Mouse (Mus musculus) CH12.LX (cell line): ENCODE results near the gene Slc24a2. TPM values are rescaled to one million over a fixed set of nuclear protein-coding genes. Genes with fewer than 3 reads are reported as not detected.

Source experiments
- DNase-seq: peaks from one replicate; pipeline ENCODE4 v3.0.0-alpha.2; 2013; ENCODE audit errors: extremely low read depth
- H3K27ac ChIP-seq: 2 replicates; pipeline ENCODE4 v1.5.1; 2012; ENCODE audit warnings: low read depth, mild to moderate bottlenecking, control low read depth, moderate library complexity; ENCODE audit not compliant: insufficient read depth
- H3K27me3 ChIP-seq: replicated peaks from 2 replicates; pipeline ENCODE3; 2012; ENCODE audit warnings: inconsistent platforms
- H3K36me3 ChIP-seq, 2 experiments: replicated peaks in 1 of 2; 2 replicates each; pipeline versions ENCODE3 to v1.6.1; 2012; ENCODE audit warnings: inconsistent platforms in 1 of 2, low read length in 1 of 2, mild to moderate bottlenecking in 1 of 2, mixed read lengths in 1 of 2, moderate library complexity in 1 of 2; ENCODE audit not compliant: control insufficient read depth in 1 of 2, insufficient read depth in 1 of 2
- H3K4me1 ChIP-seq, 2 experiments: 2 replicates each; pipeline ENCODE4 v1.6.1; 2012; ENCODE audit warnings: inconsistent platforms in 1 of 2, moderate library complexity in 1 of 2; ENCODE audit not compliant: insufficient read depth in 2 of 2, control insufficient read depth in 1 of 2
- H3K4me2 ChIP-seq: 2 replicates; pipeline ENCODE4 v1.6.1; 2012; ENCODE audit warnings: low read depth, mild to moderate bottlenecking, control low read depth; ENCODE audit not compliant: poor library complexity, insufficient read depth, severe bottlenecking
- H3K4me3 ChIP-seq, 3 experiments: fragments of 150-350 bp in 1 of 3; sonication (generic) in 1 of 3; replicated peaks in 1 of 3; 2 replicates each; pipeline versions ENCODE3 to v1.5.1; 2011 to 2012; ENCODE audit warnings: low read depth in 2 of 3, low read length in 2 of 3, mild to moderate bottlenecking in 2 of 3, moderate library complexity in 2 of 3, control low read depth in 1 of 3, improper control_type of control experiment in 1 of 3, inconsistent platforms in 1 of 3, mixed read lengths in 1 of 3; ENCODE audit not compliant: poor library complexity in 1 of 3
- H3K79me2 ChIP-seq: replicated peaks from 2 replicates; pipeline ENCODE4 v1.6.1; 2012; ENCODE audit warnings: mild to moderate bottlenecking, moderate library complexity; ENCODE audit not compliant: control insufficient read depth, poor library complexity, insufficient read depth, severe bottlenecking; ENCODE audit errors: extremely low read depth
- H3K9ac ChIP-seq: 2 replicates; pipeline ENCODE4 v1.6.1; 2012; ENCODE audit warnings: low read depth, mild to moderate bottlenecking, control low read depth, moderate library complexity; ENCODE audit not compliant: insufficient read depth
- H3K9me3 ChIP-seq: replicated peaks from 2 replicates; pipeline ENCODE3; 2012; ENCODE audit warnings: low read length, inconsistent platforms, mixed read lengths
- CTCF ChIP-seq, 2 experiments: IDR thresholded peaks in 1 of 2; conservative IDR thresholded peaks in 1 of 2; 2 replicates each; pipeline ENCODE4 v1.5.1; 2011 to 2012; ENCODE audit warnings: low read depth in 2 of 2, low read length in 2 of 2, improper control_type of control experiment in 1 of 2, inconsistent platforms in 1 of 2, mild to moderate bottlenecking in 1 of 2, moderate library complexity in 1 of 2
- ELF1 ChIP-seq: IDR thresholded peaks from 2 replicates; pipeline ENCODE4 v1.6.1; 2014; ENCODE audit warnings: low read depth, mild to moderate bottlenecking, inconsistent platforms, low read length, improper control_type of control experiment
- EP300 ChIP-seq: IDR thresholded peaks from 2 replicates; pipeline ENCODE4 v1.6.1; 2011; ENCODE audit warnings: low read length, improper control_type of control experiment
- ETS1 ChIP-seq: conservative IDR thresholded peaks from 2 replicates; pipeline ENCODE4 v1.6.1; 2012; ENCODE audit warnings: low read depth, mild to moderate bottlenecking, inconsistent platforms, low read length, improper control_type of control experiment, moderate library complexity
- IRF4 ChIP-seq: IDR thresholded peaks from 2 replicates; pipeline ENCODE4 v1.6.1; 2014; ENCODE audit warnings: low read depth, mild to moderate bottlenecking, inconsistent platforms, low read length, improper control_type of control experiment
- JUND ChIP-seq: conservative IDR thresholded peaks from 2 replicates; pipeline ENCODE4 v1.6.1; 2011; ENCODE audit warnings: low read depth, low read length, improper control_type of control experiment
- KAT2A ChIP-seq: IDR thresholded peaks from 2 replicates; pipeline ENCODE4 v1.6.1; 2012; ENCODE audit warnings: low read length, improper control_type of control experiment, inconsistent platforms; ENCODE audit not compliant: insufficient replicate concordance
- MAFK ChIP-seq: IDR thresholded peaks from 2 replicates; pipeline ENCODE4 v1.6.1; 2011; ENCODE audit warnings: low read length, improper control_type of control experiment; ENCODE audit not compliant: insufficient replicate concordance
- MAX ChIP-seq: IDR thresholded peaks from 2 replicates; pipeline ENCODE4 v1.6.1; 2011; ENCODE audit warnings: low read length, improper control_type of control experiment
- MEF2A ChIP-seq: IDR thresholded peaks from 2 replicates; pipeline ENCODE4 v1.6.1; 2014; ENCODE audit warnings: low read depth, mild to moderate bottlenecking, inconsistent platforms, low read length, improper control_type of control experiment, borderline replicate concordance
- MYC ChIP-seq: IDR thresholded peaks from 2 replicates; pipeline ENCODE4 v1.6.1; 2011; ENCODE audit warnings: low read depth, mild to moderate bottlenecking, improper control_type of control experiment, low read length
- NRF1 ChIP-seq: IDR thresholded peaks from 2 replicates; pipeline ENCODE4 v1.6.1; 2014; ENCODE audit warnings: low read depth, mild to moderate bottlenecking, inconsistent platforms, low read length, improper control_type of control experiment, moderate library complexity
- PAX5 ChIP-seq: IDR thresholded peaks from 2 replicates; pipeline ENCODE4 v1.6.1; 2012; ENCODE audit warnings: low read length, inconsistent platforms, mixed read lengths
- POLR2AphosphoS2 ChIP-seq: IDR thresholded peaks from 2 replicates; pipeline ENCODE4 v1.6.1; 2011; ENCODE audit warnings: low read depth, low read length, improper control_type of control experiment
- SMC3 ChIP-seq: IDR thresholded peaks from 2 replicates; pipeline ENCODE4 v1.6.1; 2011; ENCODE audit warnings: low read depth, low read length, improper control_type of control experiment
- TBP ChIP-seq: conservative IDR thresholded peaks from 2 replicates; pipeline ENCODE4 v1.6.1; 2011; ENCODE audit warnings: low read depth, low read length, improper control_type of control experiment
- USF1 ChIP-seq: IDR thresholded peaks from 2 replicates; pipeline ENCODE4 v1.6.1; 2014; ENCODE audit warnings: low read depth, mild to moderate bottlenecking, inconsistent platforms, low read length, improper control_type of control experiment
- ZC3H11A ChIP-seq: IDR thresholded peaks from 2 replicates; pipeline ENCODE4 v1.6.1; 2012; ENCODE audit warnings: low read depth, mild to moderate bottlenecking, inconsistent platforms, low read length, improper control_type of control experiment
- ZMIZ1 ChIP-seq: IDR thresholded peaks from 2 replicates; pipeline ENCODE4 v1.6.1; 2012; ENCODE audit warnings: low read depth, mild to moderate bottlenecking, inconsistent platforms, low read length, improper control_type of control experiment
- dilution Hi-C: fragments of 300-500 bp; cut with MboI; formaldehyde crosslinking; loops from 2 replicates; pipeline ENCODE4 v1.14.3; 2020; ENCODE audit warnings: low sequenced_read_pairs; ENCODE audit not compliant: extremely low pct_unique_long_range_greater_than_20kb, extremely low pct_ligation_motif_present
- in situ Hi-C: fragments of 300-500 bp; cut with MboI; formaldehyde crosslinking; loops from 3 replicates; pipeline ENCODE4 v1.14.3; 2019; ENCODE audit warnings: low sequenced_read_pairs, low pct_ligation_motif_present, low pct_unique_long_range_greater_than_20kb, mixed read lengths
- polyA plus RNA-seq: library from polyadenylated mRNA; unstranded; fragments of >175 nt; gene quantifications from 2 replicates; pipeline ENCODE4 v1.2.1, GENCODE M21; 2012; ENCODE audit warnings: low read depth; ENCODE audit not compliant: insufficient read length
- total RNA-seq, 2 experiments: library from RNA; depleted of rRNA; stranded (reverse); fragments of 300-350 nt in 1 of 2; fragments of >200 nt in 1 of 2; gene quantifications; 2 replicates each; pipeline ENCODE4 v1.2.3; 2012 to 2014

The Slc24a2 gene
- total and polyA plus RNA-seq, 3 experiments = not detected

DNA sequence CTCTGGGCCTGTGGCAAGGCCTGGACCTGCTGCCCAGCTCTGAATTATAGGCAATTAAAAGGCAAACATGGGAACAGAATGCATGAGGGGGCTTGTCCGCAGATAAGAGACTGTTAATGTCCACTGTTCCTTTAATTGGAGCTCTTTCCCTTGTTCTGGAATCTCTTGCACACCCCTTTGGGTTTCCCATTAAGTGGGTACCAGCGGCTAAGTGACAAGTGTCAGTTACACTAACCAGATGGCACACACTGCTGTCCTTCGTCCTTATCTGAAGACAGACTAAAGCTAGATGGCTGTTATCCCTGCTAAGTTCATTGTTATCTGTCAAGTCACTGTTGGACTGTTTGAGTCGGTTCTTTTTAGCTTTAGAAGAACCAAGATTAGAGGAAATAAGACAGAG, 274.8 kb downstream of the Slc24a2 start:
- Histone ChIP-seq H3K9me3 (no peaks in the 10 kb centered on the region), H3K36me3 (no peaks in the 10 kb centered on the region), H3K27me3 (peaks cover 1% of the 10 kb centered on the region), H3K79me2 (no peaks in the 10 kb centered on the region), H3K27ac (no peak overlapping the region), H3K4me2 (no peak overlapping the region)
- in situ Hi-C loops = no loop called here
- dilution Hi-C loops = no loop called here
- DNase-seq = no peak
- TF ChIP-seq ZC3H11A (no peak), EP300 (no peak), ETS1 (no peak), JUND (no peak), PAX5 (no peak), ELF1 (no peak), MEF2A (no peak), KAT2A (no peak), POLR2AphosphoS2 (no peak), MAX (no peak), MYC (no peak), USF1 (no peak), TBP (no peak), SMC3 (no peak), NRF1 (no peak)
- TF ChIP-seq, all 38 proteins: peak for 0
- H3K4me3 ChIP-seq = no peak overlapping the region
- H3K4me1 ChIP-seq = no peaks in the 10 kb centered on the region
- no peak overlapping the region for H3K9ac ChIP-seq

DNA sequence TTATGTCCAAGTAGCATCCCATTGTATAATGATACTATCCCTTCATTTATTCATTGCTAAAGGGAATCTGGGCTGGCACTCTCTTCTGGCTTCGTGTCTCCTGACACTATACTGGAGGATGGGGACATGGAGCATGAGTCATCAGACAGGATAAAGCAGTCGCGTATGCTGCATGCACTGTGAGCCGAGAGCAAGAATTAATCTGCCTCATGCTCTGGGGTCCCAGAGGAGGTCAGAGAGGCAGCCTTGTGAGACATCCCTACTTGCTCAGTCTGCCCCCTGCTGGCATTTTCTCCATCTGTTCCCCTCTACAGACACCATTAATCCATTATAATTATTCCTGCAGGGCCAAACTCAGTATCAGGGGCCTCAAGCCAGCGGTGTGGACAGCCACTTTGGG, 276.8 kb downstream of the Slc24a2 start:
- TF ChIP-seq MAFK (no peak), CTCF (conservative IDR thresholded peaks at IDR 0.05 in 1 of 2, IDR thresholded peaks at IDR 0.05 in 1 of 2; ENCODE audit: low read depth in 2 of 2, low read length in 2 of 2) (peak in 1 of 2 experiments; percentile 27; a peak in 2 of 4 replicates), IRF4 (no peak), ZMIZ1 (no peak)
- dilution Hi-C loops = no loop called here

More for the DNA sequence above, 276.8 kb downstream of the Slc24a2 start:
- Histone ChIP-seq H3K79me2 (no peaks in the 10 kb centered on the region), H3K36me3 (no peaks in the 10 kb centered on the region), H3K4me1 (no peaks in the 10 kb centered on the region), H3K9me3 (no peaks in the 10 kb centered on the region), H3K27ac (no peak overlapping the region), H3K27me3 (no peaks in the 10 kb centered on the region), H3K9ac (no peak overlapping the region), H3K4me2 (no peak overlapping the region), H3K4me3 (no peak overlapping the region)
- in situ Hi-C loops = no loop called here
- peak; percentile 6 for DNase-seq
